Mouse (Mus musculus): ENCODE results near the gene Ppp1r18.

Ppp1r18 gene

GRCm38 (mm10) chr17:35870151-35870883, 4.9 kb downstream of the Ppp1r18 start:
- DNase-seq, result peak; percentile 57 to 60

GRCm38 (mm10) chr17:35870884-35871696, 5.7 kb downstream of the Ppp1r18 start:
- no peak for DNase-seq

GRCm38 (mm10) chr17:35873774-35874519, 8.6 kb downstream of the Ppp1r18 start:
- peak; percentile 76 to 85 for DNase-seq

- peak; percentile 39 to 52 for DNase-seq
Measured at GRCm38 (mm10) chr17:35874721-35875120, 9.3 kb downstream of the Ppp1r18 start.

- peak; percentile 94 to 96 for DNase-seq
Measured at GRCm38 (mm10) chr17:35879245-35880057, 14.1 kb downstream of the Ppp1r18 start, which contains the start of gene Dhx16. Dhx16 (plus strand) TSS chr17:35879819.

- DNase-seq, result no peak
Measured at GRCm38 (mm10) chr17:35882924-35883323, 17.5 kb downstream of the Ppp1r18 start.

GRCm38 (mm10) chr17:35883777-35884176, 18.4 kb downstream of the Ppp1r18 start:
- DNase-seq, result no peak

GRCm38 (mm10) chr17:35887725-35888124, 22.3 kb downstream of the Ppp1r18 start:
- DNase-seq, result no peak

GRCm38 (mm10) chr17:35896781-35897643, 31.6 kb downstream of the Ppp1r18 start, which contains the start of gene 2310061I04Rik:
2310061I04Rik (minus strand) TSS chr17:35897431.
- peak; percentile 91 to 92 for DNase-seq

- peak in 1 of 2 experiments; percentile 34 for DNase-seq
Measured at GRCm38 (mm10) chr17:35897644-35898573, 32.5 kb downstream of the Ppp1r18 start.

- no peak for DNase-seq
Measured at GRCm38 (mm10) chr17:35900636-35901035, 35.2 kb downstream of the Ppp1r18 start.

GRCm38 (mm10) chr17:35903343-35903991, 38.1 kb downstream of the Ppp1r18 start:
- DNase-seq, result peak; percentile 64 to 79

GRCm38 (mm10) chr17:35903992-35904355, 38.6 kb downstream of the Ppp1r18 start:
- DNase-seq, result no peak

- no peak for DNase-seq
Measured at GRCm38 (mm10) chr17:35905587-35905986, 40.2 kb downstream of the Ppp1r18 start.

GRCm38 (mm10) chr17:35907609-35908008, 42.2 kb downstream of the Ppp1r18 start:
- no peak for DNase-seq

GRCm38 (mm10) chr17:35909186-35909918, 44.0 kb downstream of the Ppp1r18 start:
- no peak for DNase-seq

- peak; percentile 94 to 97 for DNase-seq
Measured at GRCm38 (mm10) chr17:35909919-35910369, 44.6 kb downstream of the Ppp1r18 start, which contains the start of gene Atat1. Atat1 (minus strand) TSS chr17:35910075.

- no peak for DNase-seq
Measured at GRCm38 (mm10) chr17:35914975-35915374, 49.6 kb downstream of the Ppp1r18 start.

Data from kidney, adult 8-10 months (tissue).